Mouse (Mus musculus) lung, adult 2 months (tissue): ENCODE measurements around the gene Wfdc3. TPM values are rescaled to one million over a fixed set of nuclear protein-coding genes. Genes with fewer than 3 reads are reported as not detected.

ENCODE experiments used
- DNase-seq: peaks from one replicate; pipeline ENCODE4 v3.0.0; 2022
- H3K4me1 ChIP-seq: fragments of 200-500 bp; 2 replicates; pipeline ENCODE4 v1.6.1; 2011; ENCODE audit warnings: low read length; ENCODE audit not compliant: control insufficient read depth, insufficient read depth
- H3K4me3 ChIP-seq: fragments of 200-500 bp; replicated peaks from 2 replicates; pipeline ENCODE3; 2011; ENCODE audit warnings: low read depth, mild to moderate bottlenecking, control low read depth, low read length; ENCODE audit errors: extremely low read depth
- CTCF ChIP-seq: fragments of 200-500 bp; IDR thresholded peaks from 2 replicates; pipeline ENCODE4 v1.5.1; 2011; ENCODE audit warnings: mild to moderate bottlenecking, low read length, control low read depth; ENCODE audit not compliant: insufficient read depth
- POLR2A ChIP-seq: fragments of 200-500 bp; IDR thresholded peaks from 2 replicates; pipeline ENCODE4 v1.6.1; 2011; ENCODE audit warnings: low read depth, mild to moderate bottlenecking, control low read depth, low read length, borderline replicate concordance; ENCODE audit errors: extremely low read depth
- WGBS: fragments of 180-500 bp; shearing (Covaris S2); methylation state at CpG from one replicate; pipeline ENCODE4 v1.1.7; 2018; 5-methylcytosine and 5-hydroxymethylcytosine counted together
- polyA plus RNA-seq: library from polyadenylated mRNA; depleted of rRNA; stranded (reverse); fragments of >200 nt; gene quantifications from 2 replicates; pipeline ENCODE4 v1.2.3, GENCODE M21; 2012; rRNA removed

Wfdc3 gene
- polyA plus RNA-seq, 1 experiment: 1.3 TPM

- Histone ChIP-seq H3K4me3 (no peak within 1 kb of the TSS), H3K4me1 (no peaks in the 10 kb centered on the region)
- WGBS: 53% methylated on average over 3 of the region's 3 CpGs
- no peak for TF ChIP-seq POLR2A
- TF ChIP-seq CTCF: no peak
- DNase-seq: no peak
These were observed 60.9 kb downstream of the Wfdc3 start, which contains the start of gene Wfdc13 for GRCm38 (mm10) chr2:164684807-164685206. Gene Wfdc13 (plus strand): TSS chr2:164685107.

Other genes with a start within 250 kb of the Wfdc3 start
- gene Pigt, start 248.4 kb downstream of the Wfdc3 start, polyA plus RNA-seq: 93.8 and 104 TPM in 2 replicates
- 1,286 and 1,630 TPM in 2 replicates for gene Wfdc2, start 183.5 kb downstream of the Wfdc3 start, polyA plus RNA-seq
- gene Spint3, start 172.5 kb downstream of the Wfdc3 start, polyA plus RNA-seq: not detected in 2 replicates
- 2.3 and 2.4 TPM in 2 replicates for gene Wfdc6a, start 160.5 kb downstream of the Wfdc3 start, polyA plus RNA-seq
- gene Eppin, start 152.3 kb downstream of the Wfdc3 start, polyA plus RNA-seq: 0.27 and 0.65 TPM in 2 replicates
- gene Wfdc6b, start 132.4 kb downstream of the Wfdc3 start, polyA plus RNA-seq: 1.3 and 1.9 TPM in 2 replicates
- 5.3 and 8.5 TPM in 2 replicates for gene Wfdc8, start 132.3 kb downstream of the Wfdc3 start, polyA plus RNA-seq
- gene Wfdc16, start 107.1 kb downstream of the Wfdc3 start, polyA plus RNA-seq: 0.97 and 1.9 TPM in 2 replicates
- gene Wfdc10, start 89.9 kb downstream of the Wfdc3 start, polyA plus RNA-seq: 7.9 and 10.9 TPM in 2 replicates
- gene Wfdc9, start 89.3 kb downstream of the Wfdc3 start, polyA plus RNA-seq: not detected in 2 replicates
- not detected in 2 replicates for gene Wfdc11, start 71.8 kb downstream of the Wfdc3 start, polyA plus RNA-seq
- gene Wfdc13, start 60.8 kb downstream of the Wfdc3 start, polyA plus RNA-seq: 0.98 and 1.3 TPM in 2 replicates
- gene Spint4, start 47.4 kb downstream of the Wfdc3 start, polyA plus RNA-seq: not detected in 2 replicates
- not detected in 2 replicates for gene Spint5, start 30.6 kb downstream of the Wfdc3 start, polyA plus RNA-seq
- 25.5 and 63.1 TPM in 2 replicates for gene Dnttip1, start 52 bp upstream of the Wfdc3 start, polyA plus RNA-seq
- 6.2 and 9.7 TPM in 2 replicates for gene Ube2c, start 24.0 kb upstream of the Wfdc3 start, polyA plus RNA-seq
- 237 TPM in 1 of 2 replicates, not detected in the other for gene Tnnc2, start 34.0 kb upstream of the Wfdc3 start, polyA plus RNA-seq
- gene Snx21, start 39.9 kb upstream of the Wfdc3 start, polyA plus RNA-seq: 52.0 and 61.8 TPM in 2 replicates
- gene Acot8, start 59.0 kb upstream of the Wfdc3 start, polyA plus RNA-seq: 35.7 and 38.6 TPM in 2 replicates
- 3.1 and 3.8 TPM in 2 replicates for gene Zswim3, start 59.2 kb upstream of the Wfdc3 start, polyA plus RNA-seq
- 9.8 and 10.3 TPM in 2 replicates for gene Zswim1, start 76.8 kb upstream of the Wfdc3 start, polyA plus RNA-seq
- 0.54 and 1.1 TPM in 2 replicates for gene Spata25, start 82.6 kb upstream of the Wfdc3 start, polyA plus RNA-seq
- gene Ctsa, start 86.9 kb upstream of the Wfdc3 start, polyA plus RNA-seq: 289 and 294 TPM in 2 replicates
- 14.8 and 17.9 TPM in 2 replicates for gene Neurl2, start 87.5 kb upstream of the Wfdc3 start, polyA plus RNA-seq
- 873 and 1,096 TPM in 2 replicates for gene Pltp, start 111.8 kb upstream of the Wfdc3 start, polyA plus RNA-seq
- 42.9 and 44.3 TPM in 2 replicates for gene Pcif1, start 133.4 kb upstream of the Wfdc3 start, polyA plus RNA-seq
- gene Zfp335, start 165.8 kb upstream of the Wfdc3 start, polyA plus RNA-seq: 33.2 and 34.9 TPM in 2 replicates
- 12.4 and 13.4 TPM in 2 replicates for gene Mmp9, start 194.8 kb upstream of the Wfdc3 start, polyA plus RNA-seq
- gene Slc12a5, start 214.9 kb upstream of the Wfdc3 start, polyA plus RNA-seq: 3.6 and 3.9 TPM in 2 replicates